Mouse (Mus musculus) liver, adult 2 months (tissue): ENCODE measurements around the gene Sapcd1.

Source experiments
- CTCF ChIP-seq: fragments of 200-500 bp; IDR thresholded peaks from 2 replicates; pipeline ENCODE4 v1.5.1; 2011; ENCODE audit warnings: low read depth, low read length, control low read depth
- POLR2A ChIP-seq: fragments of 200-500 bp; IDR thresholded peaks from 2 replicates; pipeline ENCODE4 v1.6.1; 2011; ENCODE audit warnings: low read length, control low read depth; ENCODE audit not compliant: insufficient read depth; ENCODE audit errors: extremely low read depth

DNA sequence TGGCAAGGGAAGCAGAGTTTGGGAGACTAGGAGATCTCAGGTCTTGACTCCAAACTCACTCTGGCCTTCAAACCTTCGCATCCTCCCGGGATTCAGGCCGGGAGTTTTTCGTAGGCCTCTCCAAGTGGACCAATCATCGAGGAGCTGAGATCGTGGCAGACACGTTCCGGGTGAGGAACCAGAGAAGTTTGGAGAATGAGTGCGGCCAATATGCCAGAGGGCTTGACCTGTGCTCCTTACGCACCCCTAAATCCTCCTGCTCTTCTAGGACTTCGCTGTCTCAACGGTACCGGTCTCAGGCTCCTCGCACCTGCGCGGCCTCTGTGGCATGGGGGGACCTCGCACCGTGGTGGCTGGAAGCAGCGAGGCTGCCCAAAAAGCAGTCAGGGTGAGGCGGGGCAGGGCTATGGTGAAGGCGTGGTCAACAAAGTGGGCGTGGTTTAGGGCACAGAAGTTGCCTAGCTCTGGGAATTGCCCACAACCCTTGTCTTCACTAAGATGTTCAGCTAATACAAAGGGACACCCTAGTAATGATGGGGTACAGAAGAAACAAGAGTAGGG, 33.0 kb upstream of the Sapcd1 start:
- TF ChIP-seq CTCF (no peak), POLR2A (no peak)
